Mouse (Mus musculus) embryonic facial prominence, embryonic 14.5 days (tissue): ENCODE results near the gene Rfpl4b. TPM values are rescaled to one million over a fixed set of nuclear protein-coding genes. Genes with fewer than 3 reads are reported as not detected.
A peak's percentile ranks its signal among the peaks of the same experiment; 100 is the strongest.

Experiments
- ATAC-seq: fragments of 200-750 bp; cut with Nextera tagmentation; 2 replicates; pipeline ENCODE4 v1.8.0; 2017; ENCODE audit warnings: low read depth, moderate number of reproducible peaks, moderate TSS enrichment
- DNase-seq: peaks from one replicate; pipeline ENCODE4 v3.0.0-alpha.2; 2015; ENCODE audit warnings: low spot score
- H3K27ac ChIP-seq: fragments of 300-500 bp; sonication (generic); replicated peaks from 2 replicates; pipeline ENCODE4 v1.5.1; 2014; ENCODE audit warnings: low read depth, mild to moderate bottlenecking, low read length, moderate library complexity
- H3K27me3 ChIP-seq: fragments of 300-500 bp; sonication (generic); replicated peaks from 2 replicates; pipeline ENCODE4 v1.6.1; 2014; ENCODE audit warnings: low read length; ENCODE audit not compliant: control insufficient read depth, insufficient read depth
- H3K36me3 ChIP-seq: fragments of 300-500 bp; sonication (generic); 2 replicates; pipeline ENCODE4 v1.6.1; 2014; ENCODE audit warnings: low read length, mixed read lengths; ENCODE audit not compliant: control insufficient read depth, insufficient read depth
- H3K4me1 ChIP-seq: fragments of 300-500 bp; sonication (generic); 2 replicates; pipeline ENCODE4 v1.6.1; 2014; ENCODE audit warnings: antibody characterized with exemption, low read length; ENCODE audit not compliant: control insufficient read depth, insufficient read depth
- H3K4me2 ChIP-seq: fragments of 300-500 bp; sonication (generic); 2 replicates; pipeline ENCODE4 v1.6.1; 2014; ENCODE audit warnings: low read depth, mild to moderate bottlenecking, low read length, moderate library complexity, mixed read lengths
- H3K4me3 ChIP-seq: fragments of 300-500 bp; sonication (generic); 2 replicates; pipeline ENCODE4 v1.5.1; 2014; ENCODE audit warnings: low read depth, mild to moderate bottlenecking, low read length
- H3K9ac ChIP-seq: fragments of 300-500 bp; sonication (generic); 2 replicates; pipeline ENCODE4 v1.6.1; 2014; ENCODE audit warnings: low read depth, mild to moderate bottlenecking, low read length, moderate library complexity, mixed read lengths
- H3K9me3 ChIP-seq: fragments of 300-500 bp; sonication (generic); 2 replicates; pipeline ENCODE4 v1.6.1; 2016; ENCODE audit warnings: low read length; ENCODE audit not compliant: control insufficient read depth
- WGBS: fragments of 180-500 bp; shearing (Covaris S2); extraction: QIAGEN DNeasy Blood & Tissue Kit; methylation state at CpG from one replicate; pipeline ENCODE4 v1.1.7; 2014; 5-methylcytosine and 5-hydroxymethylcytosine counted together
- polyA plus RNA-seq: library from polyadenylated mRNA; unstranded; fragments of >200 nt; fragmentation: Nextera tagmentation; extraction: Ambion mirVana; gene quantifications from 2 replicates; pipeline ENCODE4 v1.2.1, GENCODE M21; 2014

Rfpl4b gene
- polyA plus RNA-seq, 1 experiment from 2014 or later = not detected

DNA sequence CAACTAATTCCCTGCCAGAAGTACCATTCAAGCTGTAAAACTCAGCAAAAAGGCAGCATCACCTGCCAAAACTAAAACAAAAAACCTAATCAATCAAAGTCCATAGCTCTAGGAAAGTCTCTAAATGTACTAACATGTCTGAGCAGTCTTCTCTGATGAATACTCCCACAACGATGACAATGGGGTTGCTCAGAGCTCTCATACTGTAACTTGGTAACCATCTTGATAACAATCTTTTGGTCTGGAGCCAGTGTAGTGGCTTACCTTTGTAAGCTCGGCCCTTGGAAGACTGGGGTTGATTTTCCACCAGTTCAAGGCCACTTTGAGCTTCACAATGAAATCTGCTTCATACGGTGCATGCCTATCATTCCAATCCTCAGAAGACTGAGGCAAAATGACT is 33.0 kb downstream of the Rfpl4b start:
- DNase-seq (peak; percentile 27), ATAC-seq (no peak)
- Histone ChIP-seq H3K4me3 (no peak overlapping the region), H3K36me3 (no peaks in the 10 kb centered on the region), H3K4me2 (no peak overlapping the region), H3K4me1 (no peaks in the 10 kb centered on the region), H3K27me3 (no peaks in the 10 kb centered on the region), H3K27ac (no peak overlapping the region), H3K9ac (no peak overlapping the region), H3K9me3 (no peaks in the 10 kb centered on the region)
- WGBS = 48% methylated on average over 3 of the region's 3 CpGs

Other genes starting within 250 kb of the Rfpl4b start
- 106 and 117 TPM in 2 replicates for gene Lama4, start 143.7 kb upstream of the Rfpl4b start, polyA plus RNA-seq